23 mouse cellular contexts compared by ENCODE assay signal in genomic region chr6:135055882-135056281, GRCm38 (mm10). TPM values are rescaled to one million over a fixed set of nuclear protein-coding genes. Genes with fewer than 3 reads are reported as not detected.
A peak's percentile ranks its signal among the peaks of the same experiment; 100 is the strongest.
DNase-seq lines count a peak whose midpoint lies in the region; ATAC-seq and TF ChIP-seq lines count a peak whose summit lies in the region.
"Had no signal": no experiment of that assay in that cellular context is flagged by ENCODE, and none has a peak within 500 bp of the region (broad histone marks: within the 10 kb centered on the region; RNA-seq: fewer than 3 reads in every experiment).

No protein-coding gene starts in this region.

- 34% methylated on average over 4 of the region's 4 CpGs for WGBS in lung, postnatal 0 days
- 31% methylated on average over 4 of the region's 4 CpGs for WGBS in stomach, embryonic 14.5 days

- no peaks in the 10 kb centered on the region for H3K27me3 ChIP-seq in lung, postnatal 0 days (replicated peaks; ENCODE audit: insufficient read depth, low read length)
- H3K27me3 ChIP-seq in stomach, embryonic 14.5 days (ENCODE audit: control insufficient read depth, insufficient read depth, low read length): no peaks in the 10 kb centered on the region
- H3K27me3 ChIP-seq: embryonic facial prominence, embryonic 12.5 days; forebrain, embryonic 13.5 days; forebrain, embryonic 15.5 days; Patski had no signal

- H3K4me2 ChIP-seq in lung, postnatal 0 days (replicated peaks; ENCODE audit: low read depth, low read length): no peak overlapping the region
- no peak overlapping the region for H3K4me2 ChIP-seq in stomach, embryonic 14.5 days (replicated peaks; ENCODE audit: low read depth, low read length)
- H3K4me2 ChIP-seq: embryonic facial prominence, embryonic 12.5 days; forebrain, embryonic 13.5 days; forebrain, embryonic 15.5 days had no signal

- H3K4me1 ChIP-seq in lung, postnatal 0 days (ENCODE audit: insufficient read depth, low read depth, low read length): no peaks in the 10 kb centered on the region; the same call in 1 of the 2 replicates
- H3K4me1 ChIP-seq in stomach, embryonic 14.5 days (ENCODE audit: control insufficient read depth, insufficient read depth, low read length): no peaks in the 10 kb centered on the region
- H3K4me1 ChIP-seq: embryonic facial prominence, embryonic 10.5 days; embryonic facial prominence, embryonic 12.5 days; forebrain, embryonic 15.5 days had no signal

- no peaks in the 10 kb centered on the region for H3K36me3 ChIP-seq in lung, postnatal 0 days (ENCODE audit: insufficient read depth, low read length)
- no peaks in the 10 kb centered on the region for H3K36me3 ChIP-seq in stomach, embryonic 14.5 days (ENCODE audit: control insufficient read depth, insufficient read depth, low read length)
- H3K36me3 ChIP-seq: embryonic facial prominence, embryonic 10.5 days; embryonic facial prominence, embryonic 12.5 days; forebrain, embryonic 15.5 days; G1E had no signal

- no peak for TF ChIP-seq EP300 in lung, postnatal 0 days (IDR thresholded peaks at IDR 0.05)

- no peak for TF ChIP-seq CTCF in lung, postnatal 0 days (IDR thresholded peaks at IDR 0.05)

- H3K4me3 ChIP-seq in lung, postnatal 0 days (ENCODE audit: low read depth, low read length): no peak overlapping the region
- H3K4me3 ChIP-seq in stomach, embryonic 14.5 days (ENCODE audit: low read depth, low read length): no peak overlapping the region
- H3K4me3 ChIP-seq: embryonic facial prominence, embryonic 10.5 days; embryonic facial prominence, embryonic 12.5 days; forebrain, embryonic 13.5 days; forebrain, embryonic 15.5 days had no signal

- DNase-seq in lung, adult 18-20 months: peak; percentile 43 to 53
- no peak for DNase-seq in lung, postnatal 14 days
- no peak for DNase-seq in lung, postnatal 0 days (ENCODE audit: low spot score)
- DNase-seq in lung, postnatal 10 days: no peak
- no peak for DNase-seq in left cerebral cortex, adult 11 months (ENCODE audit: low spot score)
- DNase-seq: adrenal gland, adult 8-10 months; adrenal gland, postnatal 14 days; adrenal gland, postnatal 36 days; B cell, adult 2 months; cerebellum, adult 11-12 months; cerebellum, adult 2 months; cerebellum, adult 9-10 months; cerebellum, postnatal 10 days; cerebellum, postnatal 25 days had no signal

- no peak overlapping the region for H3K9ac ChIP-seq in lung, postnatal 0 days (replicated peaks; ENCODE audit: low read depth)
- no peak overlapping the region for H3K9ac ChIP-seq in stomach, embryonic 14.5 days (replicated peaks; ENCODE audit: low read depth, low read length)
- H3K9ac ChIP-seq: embryonic facial prominence, embryonic 12.5 days; forebrain, embryonic 13.5 days; forebrain, embryonic 15.5 days had no signal

- peak overlapping the region; percentile 38; the same call in 1 of the 2 replicates for H3K27ac ChIP-seq in lung, postnatal 0 days (ENCODE audit: low read length)
- H3K27ac ChIP-seq in stomach, embryonic 14.5 days (ENCODE audit: low read length): no peak overlapping the region
- H3K27ac ChIP-seq: embryonic facial prominence, embryonic 10.5 days; embryonic facial prominence, embryonic 12.5 days; forebrain, embryonic 13.5 days; forebrain, embryonic 15.5 days had no signal

- peak; percentile 80 for ATAC-seq in lung, postnatal 0 days
- peak; percentile 53; the same call in 1 of the 2 replicates for ATAC-seq in stomach, embryonic 14.5 days (ENCODE audit: insufficient number of reproducible peaks, insufficient read depth, low FRiP score, low read depth)
- ATAC-seq: activated CD4-positive, CD25-positive, alpha-beta regulatory T cell, adult 4 months; CD4-positive, CD25-positive, alpha-beta regulatory T cell, adult 4 months; forebrain, embryonic 13.5 days; forebrain, embryonic 15.5 days; Patski had no signal

- no peaks in the 10 kb centered on the region for H3K9me3 ChIP-seq in lung, postnatal 0 days (ENCODE audit: low read length)
- no peaks in the 10 kb centered on the region for H3K9me3 ChIP-seq in stomach, embryonic 14.5 days (ENCODE audit: control insufficient read depth, low read depth, low read length)
- H3K9me3 ChIP-seq: embryonic facial prominence, embryonic 10.5 days; embryonic facial prominence, embryonic 12.5 days; forebrain, embryonic 13.5 days; forebrain, embryonic 15.5 days; G1E had no signal

RNA-seq across cellular contexts. Expression of gene Gprc5a, which starts 9.6 kb away (rescaled TPM):
- 601 and 607 TPM in 2 replicates for polyA plus RNA-seq in lung, postnatal 0 days (2015; fragmentation: Nextera tagmentation; extraction: Ambion mirVana)
- polyA plus RNA-seq in stomach, embryonic 14.5 days (2014; fragmentation: Nextera tagmentation; extraction: Ambion mirVana): 15.2 and 17.0 TPM in 2 replicates
- polyA plus RNA-seq: G1E had no signal

RNA-seq across cellular contexts. Expression of gene Ddx47, which starts 44.5 kb away (rescaled TPM):
- 91.6 and 97.1 TPM in 2 replicates for polyA plus RNA-seq in lung, postnatal 0 days (2015; fragmentation: Nextera tagmentation; extraction: Ambion mirVana)
- 107 and 111 TPM in 2 replicates for polyA plus RNA-seq in stomach, embryonic 14.5 days (2014; fragmentation: Nextera tagmentation; extraction: Ambion mirVana)

Comparison
In these comparisons a context has a peak if more than half of its experiments do, and no peak if none do; other contexts are left out.
1. DNase-seq: peak in lung, adult 18-20 months (2 of 2); none in lung, postnatal 14 days (single experiment), lung, postnatal 0 days (single experiment), lung, postnatal 10 days (single experiment) and left cerebral cortex, adult 11 months (single experiment).
2. RNA of gene Gprc5a, which starts 9.6 kb away (polyA plus RNA-seq): 601 to 607 TPM in lung, postnatal 0 days; 15.2 to 17.0 TPM in stomach, embryonic 14.5 days; every median in the first group is over 10 times any median in the second.